Mouse (Mus musculus): ENCODE data around the gene Prdm11. TPM values are rescaled to one million over a fixed set of nuclear protein-coding genes. Genes with fewer than 3 reads are reported as not detected.

Prdm11 gene
- polyA plus RNA-seq, 1 experiment from 2014 or later = 7.1 TPM

DNA sequence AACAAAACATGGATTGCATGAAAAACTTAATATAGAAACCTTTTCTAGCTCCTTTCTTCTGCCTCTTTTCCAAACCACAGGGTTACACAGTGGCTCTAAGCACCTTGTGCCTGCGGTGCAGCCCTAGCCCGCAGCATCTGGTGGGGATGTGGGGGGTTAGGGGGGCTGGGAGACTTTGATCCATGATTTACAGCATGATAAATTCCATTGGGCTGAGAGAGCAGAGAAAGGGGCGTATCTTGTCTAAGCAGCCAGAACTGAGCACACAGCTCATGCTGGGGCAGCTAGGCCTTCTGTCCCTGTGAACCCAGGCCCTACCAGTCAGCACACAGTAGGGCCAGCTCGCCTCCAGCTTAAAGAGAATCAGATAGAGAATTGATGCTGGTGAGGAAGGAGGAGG, 40.9 kb downstream of the Prdm11 start:
- Histone ChIP-seq H3K36me3 (peaks cover 44% of the 10 kb centered on the region), H3K27ac (peak overlapping the region; percentile 58; the same call in 1 of the 2 replicates), H3K9ac (no peak overlapping the region), H3K27me3 (no peaks in the 10 kb centered on the region), H3K4me3 (replicated peaks) (no peak overlapping the region), H3K4me2 (no peak overlapping the region), H3K9me3 (replicated peaks) (no peaks in the 10 kb centered on the region), H3K4me1 (peaks cover 11% of the 10 kb centered on the region)
- ATAC-seq (replicated peaks; ENCODE audit: low FRiP score) = peak; percentile 69
- 19% methylated on average over 4 of the region's 4 CpGs for WGBS

GRCm38 (mm10) chr2:92991976-92992375, 54.0 kb downstream of the Prdm11 start:
- no peak for ATAC-seq (replicated peaks; ENCODE audit: low FRiP score)
- no peaks in the 10 kb centered on the region for H3K27me3 ChIP-seq
- no peak overlapping the region for H3K27ac ChIP-seq
- no peak overlapping the region for H3K4me3 ChIP-seq (replicated peaks)
- H3K9me3 ChIP-seq (replicated peaks) = no peaks in the 10 kb centered on the region
- H3K9ac ChIP-seq = no peak overlapping the region
- H3K4me1 ChIP-seq = peaks cover 23% of the 10 kb centered on the region
- WGBS = 91% methylated on average over 5 of the region's 5 CpGs
- H3K4me2 ChIP-seq = no peak overlapping the region
- H3K36me3 ChIP-seq = peaks cover 64% of the 10 kb centered on the region

DNA sequence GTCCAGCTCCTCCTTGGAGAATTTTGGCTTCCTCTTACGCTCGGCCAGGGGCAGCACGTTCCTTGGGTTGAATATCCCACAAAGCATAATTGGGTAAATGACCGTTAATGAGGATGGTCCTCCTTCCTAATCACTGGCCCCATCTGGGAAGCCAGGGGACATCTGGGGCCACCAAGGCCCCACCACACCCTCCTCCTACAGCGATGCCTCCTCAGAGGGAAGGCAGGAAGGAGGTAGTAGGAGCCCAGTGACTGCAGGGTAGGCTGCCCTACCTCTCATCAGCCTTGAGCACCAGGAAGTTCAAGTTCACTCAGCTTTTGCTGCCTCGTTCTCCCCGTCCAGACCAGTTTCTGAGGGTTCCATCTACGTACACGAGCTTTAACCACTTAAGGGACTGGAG, 56.4 kb downstream of the Prdm11 start:
- no peak for ATAC-seq (replicated peaks; ENCODE audit: low FRiP score)
- Histone ChIP-seq H3K4me2 (no peak overlapping the region), H3K4me3 (replicated peaks) (no peak overlapping the region), H3K9ac (no peak overlapping the region), H3K27ac (no peak overlapping the region), H3K27me3 (no peaks in the 10 kb centered on the region), H3K36me3 (peaks cover 72% of the 10 kb centered on the region), H3K9me3 (replicated peaks) (no peaks in the 10 kb centered on the region), H3K4me1 (peaks cover 24% of the 10 kb centered on the region)
- WGBS = 81% methylated on average over 9 of the region's 9 CpGs

DNA sequence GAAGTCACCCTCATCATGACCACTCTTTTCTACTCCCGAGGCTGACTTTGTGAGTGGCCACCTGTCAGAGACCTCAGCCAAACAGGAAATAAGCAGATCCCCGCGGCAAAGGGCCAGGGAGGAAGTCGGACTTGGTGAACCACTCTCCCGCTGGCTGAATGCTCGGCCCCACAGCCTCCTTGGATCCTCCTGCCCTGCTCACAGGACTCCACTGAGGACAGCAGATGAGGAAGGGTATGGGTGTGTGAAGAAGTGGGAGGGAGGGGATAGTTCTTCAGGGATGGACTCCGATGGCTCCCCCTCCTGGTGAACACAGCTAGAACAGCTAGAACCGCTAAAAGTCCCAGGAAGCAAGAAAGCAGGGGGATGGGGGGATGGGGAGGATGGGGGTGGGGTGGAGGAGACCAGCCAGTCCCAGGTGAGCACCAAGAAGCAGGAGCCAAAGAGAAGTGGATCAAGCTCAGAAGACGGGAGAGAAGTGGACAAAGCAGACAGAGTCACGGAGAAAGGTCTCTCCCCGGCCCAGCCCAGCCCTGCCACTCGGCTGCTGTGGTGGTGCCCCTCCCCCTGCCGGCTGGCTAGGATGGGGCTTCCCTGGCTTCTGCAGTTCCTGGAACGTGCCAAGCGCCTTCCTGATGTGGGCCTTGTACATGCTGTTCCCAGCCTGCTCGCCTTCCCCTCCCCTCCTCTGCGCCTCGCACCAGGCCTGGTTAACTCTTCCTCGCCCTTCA, 57.9 kb downstream of the Prdm11 start:
- Histone ChIP-seq H3K4me2 (peak overlapping the region; percentile 37), H3K9ac (no peak overlapping the region), H3K4me1 (peaks cover 24% of the 10 kb centered on the region), H3K27me3 (no peaks in the 10 kb centered on the region), H3K27ac (peak overlapping the region; percentile 85), H3K4me3 (replicated peaks) (no peak overlapping the region), H3K9me3 (replicated peaks) (no peaks in the 10 kb centered on the region), H3K36me3 (peaks cover 77% of the 10 kb centered on the region)
- WGBS = 13% methylated on average over 19 of the region's 19 CpGs
- peak; percentile 81 for ATAC-seq (replicated peaks; ENCODE audit: low FRiP score)

- WGBS = 72% methylated on average over 7 of the region's 7 CpGs
- peaks cover 24% of the 10 kb centered on the region for H3K4me1 ChIP-seq
- H3K4me3 ChIP-seq (replicated peaks) = no peak overlapping the region
- H3K27me3 ChIP-seq = no peaks in the 10 kb centered on the region
- no peak for ATAC-seq (replicated peaks; ENCODE audit: low FRiP score)
- peak overlapping the region; percentile 85 for H3K27ac ChIP-seq
- H3K36me3 ChIP-seq = peaks cover 73% of the 10 kb centered on the region
- no peak overlapping the region for H3K9ac ChIP-seq
- no peaks in the 10 kb centered on the region for H3K9me3 ChIP-seq (replicated peaks)
- H3K4me2 ChIP-seq = no peak overlapping the region
Measured at GRCm38 (mm10) chr2:92987108-92987618, 58.8 kb downstream of the Prdm11 start.

GRCm38 (mm10) chr2:92985600-92985999, 60.4 kb downstream of the Prdm11 start:
- Histone ChIP-seq H3K27me3 (no peaks in the 10 kb centered on the region), H3K27ac (no peak overlapping the region), H3K4me1 (peaks cover 24% of the 10 kb centered on the region), H3K4me3 (replicated peaks) (no peak overlapping the region), H3K9me3 (replicated peaks) (no peaks in the 10 kb centered on the region), H3K9ac (no peak overlapping the region), H3K4me2 (no peak overlapping the region), H3K36me3 (peaks cover 63% of the 10 kb centered on the region)
- no peak for ATAC-seq (replicated peaks; ENCODE audit: low FRiP score)
- 58% methylated on average over 7 of the region's 7 CpGs for WGBS

DNA sequence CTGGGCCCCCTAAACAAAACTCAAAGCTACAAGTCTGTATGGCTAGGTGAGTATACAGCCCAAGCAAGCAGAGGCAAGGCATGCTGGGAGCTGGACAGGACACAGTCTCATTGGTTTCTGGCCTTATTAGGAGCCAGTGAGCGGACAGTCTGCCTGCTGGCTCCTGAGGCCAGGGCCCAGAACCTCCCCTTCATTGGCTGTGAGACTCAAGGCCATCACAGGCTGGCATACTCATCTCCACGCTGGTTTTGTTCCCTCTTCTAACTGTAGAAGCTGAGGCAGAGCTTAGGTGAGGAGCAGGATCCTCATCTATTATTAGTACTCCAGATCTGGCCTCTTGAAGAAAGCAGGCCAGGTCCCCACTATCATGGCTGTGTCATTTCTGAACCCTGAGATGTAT, 60.8 kb downstream of the Prdm11 start:
- Histone ChIP-seq H3K9me3 (replicated peaks) (no peaks in the 10 kb centered on the region), H3K9ac (no peak overlapping the region), H3K4me1 (peaks cover 24% of the 10 kb centered on the region), H3K27ac (no peak overlapping the region), H3K4me3 (replicated peaks) (no peak overlapping the region), H3K27me3 (no peaks in the 10 kb centered on the region), H3K4me2 (no peak overlapping the region), H3K36me3 (peaks cover 63% of the 10 kb centered on the region)
- ATAC-seq (replicated peaks; ENCODE audit: low FRiP score) = no peak
- WGBS = 89% methylated on average over 2 of the region's 2 CpGs

- peaks cover 68% of the 10 kb centered on the region for H3K36me3 ChIP-seq
- ATAC-seq (replicated peaks; ENCODE audit: low FRiP score) = no peak
- 79% methylated on average over 7 of the region's 7 CpGs for WGBS
- no peak overlapping the region for H3K27ac ChIP-seq
- no peaks in the 10 kb centered on the region for H3K9me3 ChIP-seq (replicated peaks)
- H3K4me2 ChIP-seq = no peak overlapping the region
- no peak overlapping the region for H3K4me3 ChIP-seq (replicated peaks)
- no peak overlapping the region for H3K9ac ChIP-seq
- H3K27me3 ChIP-seq = no peaks in the 10 kb centered on the region
- peaks cover 24% of the 10 kb centered on the region for H3K4me1 ChIP-seq
Measured at GRCm38 (mm10) chr2:92984321-92985108, 61.5 kb downstream of the Prdm11 start.

GRCm38 (mm10) chr2:92983273-92983620, 62.7 kb downstream of the Prdm11 start:
- no peak for ATAC-seq (replicated peaks; ENCODE audit: low FRiP score)
- Histone ChIP-seq H3K4me3 (replicated peaks) (no peak overlapping the region), H3K36me3 (peaks cover 72% of the 10 kb centered on the region), H3K27me3 (no peaks in the 10 kb centered on the region), H3K9ac (no peak overlapping the region), H3K9me3 (replicated peaks) (no peaks in the 10 kb centered on the region), H3K27ac (no peak overlapping the region), H3K4me2 (no peak overlapping the region), H3K4me1 (peaks cover 14% of the 10 kb centered on the region)
- 79% methylated on average over 4 of the region's 4 CpGs for WGBS

GRCm38 (mm10) chr2:92982591-92983272, 63.2 kb downstream of the Prdm11 start:
- Histone ChIP-seq H3K4me3 (replicated peaks) (no peak overlapping the region), H3K9ac (no peak overlapping the region), H3K9me3 (replicated peaks) (no peaks in the 10 kb centered on the region), H3K27ac (no peak overlapping the region), H3K36me3 (peaks cover 72% of the 10 kb centered on the region), H3K27me3 (no peaks in the 10 kb centered on the region), H3K4me2 (no peak overlapping the region), H3K4me1 (peaks cover 9% of the 10 kb centered on the region)
- no peak for ATAC-seq (replicated peaks; ENCODE audit: low FRiP score)
- 66% methylated on average over 8 of the region's 8 CpGs for WGBS

- ATAC-seq (replicated peaks; ENCODE audit: low FRiP score) = no peak
- no peak overlapping the region for H3K4me2 ChIP-seq
- no peak overlapping the region for H3K4me3 ChIP-seq (replicated peaks)
- peaks cover 72% of the 10 kb centered on the region for H3K36me3 ChIP-seq
- no peak overlapping the region for H3K27ac ChIP-seq
- no peaks in the 10 kb centered on the region for H3K27me3 ChIP-seq
- H3K4me1 ChIP-seq = no peaks in the 10 kb centered on the region
- no peaks in the 10 kb centered on the region for H3K9me3 ChIP-seq (replicated peaks)
- 88% methylated on average over 10 of the region's 10 CpGs for WGBS
- H3K9ac ChIP-seq = no peak overlapping the region
Measured at GRCm38 (mm10) chr2:92980165-92980564, 65.8 kb downstream of the Prdm11 start.
